Mouse (Mus musculus): Measurements from ENCODE around the gene Lamp1.

DNA sequence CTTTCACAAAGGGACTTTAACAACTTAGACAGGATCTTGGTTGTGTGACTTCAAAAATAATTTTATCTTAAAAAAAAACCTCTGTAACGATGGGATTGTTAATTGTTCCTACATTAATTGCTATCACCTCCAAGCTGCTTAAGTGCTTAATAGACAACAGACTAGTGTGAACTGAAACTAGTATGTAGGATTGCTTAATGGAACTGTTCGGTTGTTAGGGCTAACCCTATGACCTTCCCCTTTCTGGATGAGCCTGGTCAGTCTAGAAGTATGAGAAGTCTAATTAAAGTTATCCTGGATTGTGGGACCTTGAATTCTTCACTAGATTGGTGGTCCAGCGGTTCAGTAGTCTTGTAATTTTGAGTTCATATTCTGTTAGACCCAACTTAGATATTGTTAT lies 1.7 kb downstream of the Lamp1 start:
- TF ChIP-seq MAX (IDR thresholded peaks at IDR 0.05; ENCODE audit: low read depth) (no peak), POLR2A (IDR thresholded peaks at IDR 0.05; ENCODE audit: insufficient read length, low read depth) (no peak), TCF3 (IDR thresholded peaks at IDR 0.05; ENCODE audit: insufficient read length, low read depth) (no peak), MYOG (IDR thresholded peaks at IDR 0.05; ENCODE audit: control insufficient read depth in 1 of 3, insufficient read depth in 1 of 3, insufficient read length in 2 of 3, low read depth in 2 of 3) (no peak), TCF12 (IDR thresholded peaks at IDR 0.05; ENCODE audit: insufficient read depth, poor library complexity, severe bottlenecking) (no peak), POLR2AphosphoS2 (IDR thresholded peaks at IDR 0.05; ENCODE audit: insufficient read length, low read depth) (no peak), E2F4 (IDR thresholded peaks at IDR 0.05; ENCODE audit: insufficient read depth) (no peak), USF1 (IDR thresholded peaks at IDR 0.05; ENCODE audit: low read depth) (no peak), MYOD1 (IDR thresholded peaks at IDR 0.05; ENCODE audit: control insufficient read depth in 1 of 3, insufficient read length in 2 of 3, low read depth in 2 of 3) (no peak)
